Mouse (Mus musculus): ENCODE results near the gene Srek1ip1. TPM values are rescaled to one million over a fixed set of nuclear protein-coding genes. Genes with fewer than 3 reads are reported as not detected.

Srek1ip1 gene
- polyA plus RNA-seq (2015; fragmentation: Nextera tagmentation; extraction: Ambion mirVana), result 11.3 and 14.0 TPM in 2 replicates

- no peak within 1 kb of the TSS for H3K9ac ChIP-seq (ENCODE audit: low read length)
- WGBS, result 87% methylated on average over 11 of the region's 11 CpGs
- no peaks in the 10 kb centered on the region for H3K4me1 ChIP-seq (replicated peaks; ENCODE audit: control insufficient read depth, insufficient read depth)
- H3K36me3 ChIP-seq (ENCODE audit: control insufficient read depth, insufficient read depth, low read length), result peaks cover 5% of the 10 kb centered on the region; the same call in 1 of the 2 replicates
- H3K4me2 ChIP-seq (replicated peaks; ENCODE audit: low read depth), result no peak within 1 kb of the TSS
- H3K27ac ChIP-seq (replicated peaks), result no peak within 1 kb of the TSS
- H3K4me3 ChIP-seq (ENCODE audit: low read depth, low read length), result no peak within 1 kb of the TSS
- TF ChIP-seq EP300 (optimal IDR thresholded peaks at IDR 0.05), result no peak
- no peak for TF ChIP-seq CTCF (IDR thresholded peaks at IDR 0.05; ENCODE audit: low read depth)
- no peaks in the 10 kb centered on the region for H3K9me3 ChIP-seq (ENCODE audit: control insufficient read depth, low read length)
- DNase-seq (ENCODE audit: low spot score), result no peak
- no peaks in the 10 kb centered on the region for H3K27me3 ChIP-seq (ENCODE audit: control insufficient read depth, insufficient read depth, low read length)
- no peak for ATAC-seq (ENCODE audit: low FRiP score, low TSS enrichment)
Measured at GRCm38 (mm10) chr13:104792184-104792583, at the start of gene Srek1ip1. Srek1ip1 (plus strand) TSS chr13:104792484.

GRCm38 (mm10) chr13:104742866-104743265 is 49.4 kb upstream of the Srek1ip1 start:
- Histone ChIP-seq H3K27ac (replicated peaks) (no peak overlapping the region), H3K9me3 (ENCODE audit: control insufficient read depth, low read length) (no peaks in the 10 kb centered on the region), H3K4me1 (replicated peaks; ENCODE audit: control insufficient read depth, insufficient read depth) (no peaks in the 10 kb centered on the region), H3K27me3 (ENCODE audit: control insufficient read depth, insufficient read depth, low read length) (no peaks in the 10 kb centered on the region), H3K4me2 (replicated peaks; ENCODE audit: low read depth) (no peak overlapping the region), H3K4me3 (ENCODE audit: low read depth, low read length) (no peak overlapping the region), H3K36me3 (ENCODE audit: control insufficient read depth, insufficient read depth, low read length) (no peaks in the 10 kb centered on the region), H3K9ac (ENCODE audit: low read length) (no peak overlapping the region)
- WGBS, result 90% methylated on average over 4 of the region's 4 CpGs
- ATAC-seq (ENCODE audit: low FRiP score, low TSS enrichment), result no peak
- DNase-seq (ENCODE audit: low spot score), result no peak
- TF ChIP-seq EP300 (optimal IDR thresholded peaks at IDR 0.05) (no peak), CTCF (IDR thresholded peaks at IDR 0.05; ENCODE audit: low read depth) (no peak)

GRCm38 (mm10) chr13:104747032-104747431 is 45.3 kb upstream of the Srek1ip1 start:
- no peak overlapping the region for H3K4me2 ChIP-seq (replicated peaks; ENCODE audit: low read depth)
- no peak overlapping the region for H3K4me3 ChIP-seq (ENCODE audit: low read depth, low read length)
- no peak overlapping the region for H3K9ac ChIP-seq (ENCODE audit: low read length)
- H3K27me3 ChIP-seq (ENCODE audit: control insufficient read depth, insufficient read depth, low read length), result no peaks in the 10 kb centered on the region
- H3K36me3 ChIP-seq (ENCODE audit: control insufficient read depth, insufficient read depth, low read length), result no peaks in the 10 kb centered on the region
- no peaks in the 10 kb centered on the region for H3K4me1 ChIP-seq (replicated peaks; ENCODE audit: control insufficient read depth, insufficient read depth)
- TF ChIP-seq EP300 (optimal IDR thresholded peaks at IDR 0.05) (no peak), CTCF (IDR thresholded peaks at IDR 0.05; ENCODE audit: low read depth) (no peak)
- DNase-seq (ENCODE audit: low spot score) (no peak), ATAC-seq (ENCODE audit: low FRiP score, low TSS enrichment) (no peak)
- H3K27ac ChIP-seq (replicated peaks), result no peak overlapping the region
- H3K9me3 ChIP-seq (ENCODE audit: control insufficient read depth, low read length), result no peaks in the 10 kb centered on the region

- DNase-seq (ENCODE audit: low spot score) (no peak), ATAC-seq (ENCODE audit: low FRiP score, low TSS enrichment) (no peak)
- Histone ChIP-seq H3K36me3 (ENCODE audit: control insufficient read depth, insufficient read depth, low read length) (no peaks in the 10 kb centered on the region), H3K27ac (replicated peaks) (no peak overlapping the region), H3K4me1 (replicated peaks; ENCODE audit: control insufficient read depth, insufficient read depth) (no peaks in the 10 kb centered on the region), H3K27me3 (ENCODE audit: control insufficient read depth, insufficient read depth, low read length) (no peaks in the 10 kb centered on the region), H3K9me3 (ENCODE audit: control insufficient read depth, low read length) (no peaks in the 10 kb centered on the region), H3K4me3 (ENCODE audit: low read depth, low read length) (no peak overlapping the region), H3K9ac (ENCODE audit: low read length) (no peak overlapping the region), H3K4me2 (replicated peaks; ENCODE audit: low read depth) (no peak overlapping the region)
- 85% methylated on average over 1 of the region's 1 CpGs for WGBS
- TF ChIP-seq CTCF (IDR thresholded peaks at IDR 0.05; ENCODE audit: low read depth), result no peak
- TF ChIP-seq EP300 (optimal IDR thresholded peaks at IDR 0.05), result no peak
Measured at GRCm38 (mm10) chr13:104759381-104759780, 32.9 kb upstream of the Srek1ip1 start.

- 87% methylated on average over 4 of the region's 4 CpGs for WGBS
- H3K4me2 ChIP-seq (replicated peaks; ENCODE audit: low read depth), result no peak overlapping the region
Measured at GRCm38 (mm10) chr13:104762401-104762800, 29.9 kb upstream of the Srek1ip1 start.

GRCm38 (mm10) chr13:104763193-104763592 is 29.1 kb upstream of the Srek1ip1 start:
- WGBS, result 41% methylated on average over 3 of the region's 3 CpGs
- Histone ChIP-seq H3K27ac (replicated peaks) (no peak overlapping the region), H3K9me3 (ENCODE audit: control insufficient read depth, low read length) (no peaks in the 10 kb centered on the region), H3K9ac (ENCODE audit: low read length) (no peak overlapping the region), H3K27me3 (ENCODE audit: control insufficient read depth, insufficient read depth, low read length) (no peaks in the 10 kb centered on the region), H3K36me3 (ENCODE audit: control insufficient read depth, insufficient read depth, low read length) (no peaks in the 10 kb centered on the region), H3K4me1 (replicated peaks; ENCODE audit: control insufficient read depth, insufficient read depth) (no peaks in the 10 kb centered on the region), H3K4me3 (ENCODE audit: low read depth, low read length) (no peak overlapping the region), H3K4me2 (replicated peaks; ENCODE audit: low read depth) (no peak overlapping the region)
- no peak for TF ChIP-seq CTCF (IDR thresholded peaks at IDR 0.05; ENCODE audit: low read depth)
- TF ChIP-seq EP300 (optimal IDR thresholded peaks at IDR 0.05), result no peak
- DNase-seq (ENCODE audit: low spot score) (no peak), ATAC-seq (ENCODE audit: low FRiP score, low TSS enrichment) (no peak)

More at GRCm38 (mm10) chr13:104762401-104762800, 29.9 kb upstream of the Srek1ip1 start:
- Histone ChIP-seq H3K9me3 (ENCODE audit: control insufficient read depth, low read length) (no peaks in the 10 kb centered on the region), H3K4me1 (replicated peaks; ENCODE audit: control insufficient read depth, insufficient read depth) (no peaks in the 10 kb centered on the region), H3K27ac (replicated peaks) (no peak overlapping the region), H3K36me3 (ENCODE audit: control insufficient read depth, insufficient read depth, low read length) (no peaks in the 10 kb centered on the region), H3K4me3 (ENCODE audit: low read depth, low read length) (no peak overlapping the region), H3K27me3 (ENCODE audit: control insufficient read depth, insufficient read depth, low read length) (no peaks in the 10 kb centered on the region), H3K9ac (ENCODE audit: low read length) (no peak overlapping the region)
- no peak for ATAC-seq (ENCODE audit: low FRiP score, low TSS enrichment)
- TF ChIP-seq CTCF (IDR thresholded peaks at IDR 0.05; ENCODE audit: low read depth) (no peak), EP300 (optimal IDR thresholded peaks at IDR 0.05) (no peak)
- no peak for DNase-seq (ENCODE audit: low spot score)

All from stomach, postnatal 0 days (tissue).